Mouse (Mus musculus) liver, embryonic 14.5 days (tissue): ENCODE results near the gene Olfr523. TPM values are rescaled to one million over a fixed set of nuclear protein-coding genes. Genes with fewer than 3 reads are reported as not detected.

Source experiments
- ATAC-seq: fragments of 200-750 bp; cut with Nextera tagmentation; 2 replicates; pipeline ENCODE4 v1.8.0; 2017; ENCODE audit warnings: moderate number of reproducible peaks, mild to moderate bottlenecking, moderate library complexity; ENCODE audit not compliant: insufficient read depth
- DNase-seq, 3 experiments: peaks; one replicate each; pipeline ENCODE4 v3.0.0-alpha.2; 2012 to 2013; ENCODE audit warnings: low read depth in 3 of 3, low spot score in 3 of 3
- H3K27ac ChIP-seq: fragments of 300-500 bp; sonication (generic); 2 replicates; pipeline ENCODE4 v1.5.1; 2014; ENCODE audit warnings: moderate library complexity, mild to moderate bottlenecking, control low read depth, inconsistent platforms
- H3K27me3 ChIP-seq: fragments of 300-500 bp; sonication (generic); 2 replicates; pipeline ENCODE4 v1.6.1; 2014; ENCODE audit warnings: mild to moderate bottlenecking, low read length, moderate library complexity; ENCODE audit not compliant: control insufficient read depth, insufficient read depth
- H3K36me3 ChIP-seq: fragments of 300-500 bp; sonication (generic); replicated peaks from 2 replicates; pipeline ENCODE4 v1.6.1; 2014; ENCODE audit warnings: low read depth; ENCODE audit not compliant: control insufficient read depth, insufficient read depth
- H3K4me1 ChIP-seq, 2 experiments: fragments of 200-500 bp in 1 of 2; fragments of 300-500 bp in 1 of 2; sonication (generic) in 1 of 2; replicated peaks; 2 replicates each; pipeline ENCODE4 v1.6.1; 2012 to 2014; ENCODE audit warnings: antibody characterized with exemption in 1 of 2, inconsistent platforms in 1 of 2, low read length in 1 of 2; ENCODE audit not compliant: control insufficient read depth in 2 of 2, insufficient read depth in 2 of 2
- H3K4me2 ChIP-seq: fragments of 300-500 bp; sonication (generic); 2 replicates; pipeline ENCODE4 v1.6.1; 2014; ENCODE audit warnings: low read depth, mild to moderate bottlenecking, control low read depth, moderate library complexity
- H3K4me3 ChIP-seq, 2 experiments: fragments of 200-500 bp in 1 of 2; fragments of 300-500 bp in 1 of 2; sonication (generic) in 1 of 2; 2 replicates each; pipeline ENCODE4 v1.5.1; 2012 to 2014; ENCODE audit warnings: low read depth in 2 of 2, low read length in 2 of 2, mild to moderate bottlenecking in 2 of 2, control low read depth in 1 of 2, inconsistent platforms in 1 of 2, moderate library complexity in 1 of 2; ENCODE audit not compliant: insufficient read depth in 1 of 2
- H3K9ac ChIP-seq: fragments of 300-500 bp; sonication (generic); replicated peaks from 2 replicates; pipeline ENCODE4 v1.6.1; 2014; ENCODE audit warnings: mild to moderate bottlenecking, control low read depth, moderate library complexity
- H3K9me3 ChIP-seq: fragments of 300-500 bp; sonication (generic); 2 replicates; pipeline ENCODE4 v1.6.1; 2016; ENCODE audit warnings: low read length, mixed read lengths; ENCODE audit not compliant: control insufficient read depth
- CTCF ChIP-seq: IDR thresholded peaks from 2 replicates; pipeline ENCODE4 v1.5.1; 2016; ENCODE audit warnings: antibody characterized with exemption, low read depth, control low read depth
- EP300 ChIP-seq: IDR thresholded peaks from 2 replicates; pipeline ENCODE4 v1.6.1; 2016; ENCODE audit warnings: antibody characterized with exemption, low read depth
- WGBS: fragments of 180-500 bp; shearing (Covaris S2); extraction: QIAGEN DNeasy Blood & Tissue Kit; methylation state at CpG from one replicate; pipeline ENCODE4 v1.1.7; 2014; ENCODE audit not compliant: insufficient replicate concordance; 5-methylcytosine and 5-hydroxymethylcytosine counted together
- polyA plus RNA-seq, 2 experiments: library from polyadenylated mRNA; depleted of rRNA in 1 of 2; stranded (reverse) in 1 of 2; unstranded in 1 of 2; fragments of >200 nt; fragmentation: Nextera tagmentation in 1 of 2; extraction: Ambion mirVana in 1 of 2; gene quantifications; 2 replicates each; pipeline versions ENCODE4 v1.2.1 to v1.2.3; 2012 to 2014

Gene Olfr523
- polyA plus RNA-seq, 2 experiments: not detected

DNA sequence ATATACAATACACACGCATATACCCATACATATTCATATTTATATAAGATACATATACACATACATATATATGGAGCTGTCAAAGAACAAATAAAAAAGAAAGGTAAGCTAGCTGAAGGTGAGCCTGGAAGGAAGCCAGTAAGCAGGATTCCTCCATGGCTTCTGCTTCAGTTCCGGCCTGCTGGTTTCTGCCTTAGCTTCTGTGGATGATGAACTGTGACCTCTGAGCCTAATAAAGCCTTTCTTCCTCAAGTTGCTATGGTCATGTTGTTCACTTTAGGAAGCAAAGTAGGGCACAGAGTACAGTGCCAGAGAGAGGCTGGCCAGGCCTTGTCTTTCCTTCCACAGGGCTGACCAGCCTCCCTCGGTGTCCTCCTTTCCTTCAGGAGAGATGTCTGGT, 2.2 kb upstream of the Olfr523 start:
- H3K27me3 ChIP-seq: no peaks in the 10 kb centered on the region
- no peaks in the 10 kb centered on the region for H3K9me3 ChIP-seq
- H3K4me3 ChIP-seq: no peak overlapping the region
- no peaks in the 10 kb centered on the region for H3K36me3 ChIP-seq
- no peak overlapping the region for H3K9ac ChIP-seq
- no peak overlapping the region for H3K4me2 ChIP-seq
- no peak overlapping the region for H3K27ac ChIP-seq
- H3K4me1 ChIP-seq: no peaks in the 10 kb centered on the region
- ATAC-seq (no peak), DNase-seq (no peak)
- no peak for TF ChIP-seq EP300
- TF ChIP-seq CTCF: no peak
- WGBS: 68% methylated on average over 3 of the region's 3 CpGs

DNA sequence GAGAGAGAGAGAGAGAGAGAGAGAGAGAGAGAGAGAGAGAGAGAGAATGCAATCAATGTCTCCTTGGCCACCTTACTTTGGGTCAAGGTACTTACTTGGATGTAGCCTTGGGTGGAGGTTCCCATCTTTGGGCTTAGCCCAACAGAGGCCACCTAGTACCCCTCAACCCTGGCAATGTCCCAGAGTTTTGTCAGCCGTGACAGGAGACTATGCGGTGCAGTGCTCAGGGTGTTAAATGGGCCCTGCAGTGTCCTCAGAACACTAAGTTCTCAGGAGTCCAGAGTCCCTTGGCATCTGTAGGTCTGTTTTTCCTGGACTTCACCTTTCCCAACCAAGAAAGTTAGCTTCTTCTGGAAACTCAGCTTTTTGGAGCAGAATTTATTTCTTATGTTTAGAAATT, 6.2 kb downstream of the Olfr523 start:
- Histone ChIP-seq H3K27me3 (no peaks in the 10 kb centered on the region), H3K4me2 (no peak overlapping the region), H3K9me3 (no peaks in the 10 kb centered on the region), H3K27ac (no peak overlapping the region), H3K4me3 (no peak overlapping the region), H3K36me3 (no peaks in the 10 kb centered on the region), H3K9ac (no peak overlapping the region), H3K4me1 (no peaks in the 10 kb centered on the region)
- ATAC-seq: no peak
- 77% methylated on average over 2 of the region's 2 CpGs for WGBS
- no peak for DNase-seq
- no peak for TF ChIP-seq EP300
- TF ChIP-seq CTCF: no peak

DNA sequence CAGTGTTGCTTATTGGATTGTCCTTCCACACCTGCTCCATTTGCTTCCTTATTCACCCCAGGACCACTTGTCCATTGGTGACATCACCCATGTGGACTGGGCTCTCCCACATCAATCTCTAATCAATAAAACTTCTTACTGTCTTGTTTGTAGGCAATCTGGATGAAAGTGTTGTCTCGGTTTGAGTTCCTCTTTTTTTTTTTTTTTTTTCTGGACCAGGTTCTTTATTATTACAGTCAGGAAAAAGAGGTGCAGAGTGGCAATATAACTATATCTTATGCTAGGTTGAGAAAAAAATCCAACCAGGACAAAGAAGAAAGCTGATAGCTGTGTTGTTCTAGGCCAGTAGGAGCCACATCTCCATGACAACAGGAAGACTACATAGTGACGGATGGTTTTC, 7.7 kb downstream of the Olfr523 start:
- DNase-seq: no peak
- WGBS: 50% methylated on average over 2 of the region's 2 CpGs
- Histone ChIP-seq H3K4me1 (no peaks in the 10 kb centered on the region), H3K9me3 (no peaks in the 10 kb centered on the region), H3K4me2 (no peak overlapping the region), H3K27ac (no peak overlapping the region), H3K27me3 (no peaks in the 10 kb centered on the region), H3K9ac (no peak overlapping the region), H3K4me3 (no peak overlapping the region), H3K36me3 (no peaks in the 10 kb centered on the region)
- TF ChIP-seq CTCF (no peak), EP300 (no peak)
- no peak for ATAC-seq

DNA sequence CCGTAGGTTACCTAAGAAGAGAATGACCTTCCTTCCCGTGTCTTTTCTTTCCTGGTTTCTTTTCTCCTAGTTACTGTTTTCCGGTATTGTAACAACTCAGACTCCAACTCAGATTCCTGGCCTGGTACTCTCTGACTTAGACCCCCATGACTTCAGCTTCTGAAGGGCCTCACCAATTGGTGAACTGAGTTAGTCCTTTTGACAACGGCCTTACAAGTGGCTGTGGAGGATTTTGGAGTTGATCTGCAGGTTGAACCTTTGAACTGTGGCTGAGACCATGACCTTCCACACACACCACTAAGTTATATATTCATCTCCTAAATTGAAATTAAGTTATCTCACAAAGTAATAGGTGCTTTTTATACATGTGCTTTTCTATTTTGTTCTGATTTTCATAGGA, 11.2 kb downstream of the Olfr523 start:
- H3K36me3 ChIP-seq: no peaks in the 10 kb centered on the region
- 0 out of 4 replicates have a peak, but pooled peaks cover 0 to 3% of the 10 kb centered on the region in 2 experiments for H3K4me1 ChIP-seq
- H3K9ac ChIP-seq: no peak overlapping the region
- DNase-seq (no peak), ATAC-seq (no peak)
- H3K27me3 ChIP-seq: no peaks in the 10 kb centered on the region
- no peak overlapping the region for H3K4me2 ChIP-seq
- no peak for TF ChIP-seq CTCF
- no peak for TF ChIP-seq EP300
- no peak overlapping the region for H3K27ac ChIP-seq
- no peak overlapping the region for H3K4me3 ChIP-seq
- no peaks in the 10 kb centered on the region for H3K9me3 ChIP-seq
- WGBS: 61% methylated on average over 4 of the region's 4 CpGs

- TF ChIP-seq CTCF (peak; percentile 63), EP300 (no peak)
- Histone ChIP-seq H3K36me3 (no peaks in the 10 kb centered on the region), H3K4me2 (no peak overlapping the region), H3K9me3 (no peaks in the 10 kb centered on the region), H3K4me1 (peaks cover 0 to 6% of the 10 kb centered on the region in 2 experiments; a peak in 2 of 4 replicates), H3K9ac (no peak overlapping the region), H3K27me3 (no peaks in the 10 kb centered on the region), H3K4me3 (no peak overlapping the region), H3K27ac (no peak overlapping the region)
- 55% methylated on average over 18 of the region's 18 CpGs for WGBS
- ATAC-seq (no peak), DNase-seq (no peak)
Observed at GRCm38 (mm10) chr7:140186646-140187620, 13.9 kb downstream of the Olfr523 start.
